Mouse (Mus musculus) E14TG2a.4 (cell line): ENCODE measurements at regions not wholly inside any gene's neighbourhood (a gene's known extent, or its start where the extent isn't known, plus 50 kb on each side); places are given as distances from the start of the nearest gene placed in this dataset.

Experiments used
- H3K27me3 ChIP-seq: 2 replicates; pipeline ENCODE4 v1.6.1; 2014; ENCODE audit warnings: low read length, control low read depth; ENCODE audit not compliant: insufficient read depth
- H3K36me3 ChIP-seq: 2 replicates; pipeline ENCODE4 v1.6.1; 2014; ENCODE audit warnings: low read length, control low read depth; ENCODE audit not compliant: insufficient read depth
- H3K4me1 ChIP-seq: replicated peaks from 2 replicates; pipeline ENCODE4 v1.6.1; 2014; ENCODE audit warnings: low read depth, low read length, control low read depth
- H3K4me3 ChIP-seq: replicated peaks from 2 replicates; pipeline ENCODE4 v1.5.1; 2014; ENCODE audit warnings: mild to moderate bottlenecking, low read length
- H3K9me3 ChIP-seq: 2 replicates; pipeline ENCODE4 v1.6.1; 2014; ENCODE audit warnings: low read length, control low read depth
- CTCF ChIP-seq: conservative IDR thresholded peaks from 2 replicates; pipeline ENCODE4 v1.5.1; 2014; ENCODE audit warnings: low read length
- NANOG ChIP-seq: IDR thresholded peaks from 2 replicates; pipeline ENCODE4 v1.6.1; 2014; ENCODE audit warnings: borderline replicate concordance, low read length, mixed read lengths
- POU5F1 ChIP-seq: IDR thresholded peaks from 2 replicates; pipeline ENCODE4 v1.6.1; 2014; ENCODE audit warnings: low read length, borderline replicate concordance

DNA sequence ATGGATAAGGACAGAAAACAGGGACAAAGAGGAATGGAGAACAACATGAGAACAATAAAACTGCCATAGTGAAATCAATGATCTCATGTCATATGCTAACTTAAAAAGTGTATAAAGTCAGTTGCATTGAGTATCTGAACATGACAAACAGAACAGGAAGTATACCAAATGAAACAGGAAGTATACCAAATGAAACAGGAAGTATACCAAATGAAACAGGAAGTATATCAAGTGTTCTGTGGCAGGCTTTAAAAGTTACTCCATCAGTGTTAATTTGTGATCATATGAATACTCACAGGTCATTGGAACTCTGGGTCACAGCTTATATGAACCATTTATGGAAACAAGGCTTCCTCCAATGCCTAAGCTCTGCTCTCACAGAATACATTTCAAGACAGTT, 585.6 kb upstream of the Mgmt start:
- Histone ChIP-seq H3K9me3 (no peaks in the 10 kb centered on the region), H3K27me3 (no peaks in the 10 kb centered on the region), H3K36me3 (no peaks in the 10 kb centered on the region), H3K4me3 (no peak overlapping the region), H3K4me1 (no peaks in the 10 kb centered on the region)
- TF ChIP-seq POU5F1 (no peak), NANOG (no peak), CTCF (no peak)

DNA sequence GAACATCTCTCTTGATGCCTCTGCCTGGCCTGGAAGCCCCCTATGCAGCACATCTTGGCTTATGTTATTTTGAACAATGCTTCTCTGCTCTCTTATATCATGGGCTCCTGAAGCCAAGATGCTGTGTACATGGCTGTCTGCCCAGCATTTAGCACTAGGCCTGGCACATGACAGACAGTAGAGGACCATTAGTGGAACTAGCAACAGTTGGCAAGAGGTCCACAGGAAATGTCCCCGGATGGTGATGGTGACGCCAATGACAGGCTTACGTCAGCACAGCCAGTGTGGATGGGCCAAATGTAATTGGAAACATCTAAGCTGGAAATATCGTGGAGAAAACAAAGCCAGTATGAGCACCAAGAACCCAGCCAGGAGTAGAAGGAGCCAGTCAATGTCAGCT, 567.1 kb upstream of the Mgmt start:
- H3K27me3 ChIP-seq = no peaks in the 10 kb centered on the region
- H3K4me1 ChIP-seq = no peaks in the 10 kb centered on the region
- H3K36me3 ChIP-seq = no peaks in the 10 kb centered on the region
- no peak overlapping the region for H3K4me3 ChIP-seq
- no peak for TF ChIP-seq CTCF
- TF ChIP-seq NANOG = no peak
- no peak for TF ChIP-seq POU5F1
- H3K9me3 ChIP-seq = no peaks in the 10 kb centered on the region

DNA sequence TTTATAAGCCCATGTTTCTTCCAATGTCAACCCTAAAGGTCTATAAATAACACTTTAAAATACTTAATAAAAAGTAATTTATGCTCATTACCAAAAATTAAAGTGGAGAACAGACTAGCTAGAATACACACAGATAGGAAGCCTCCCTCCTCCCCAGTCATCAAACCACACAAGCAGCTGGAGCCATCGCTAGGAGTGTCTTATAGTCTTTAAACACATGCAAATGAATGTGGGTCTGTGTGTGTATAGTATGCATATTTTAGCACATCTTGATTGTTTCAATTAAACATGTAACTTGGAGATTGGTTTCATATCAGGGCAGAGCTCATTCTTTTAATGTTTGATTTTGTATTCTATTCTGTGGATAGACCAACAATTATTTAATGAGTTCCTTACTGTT, 564.0 kb upstream of the Mgmt start:
- Histone ChIP-seq H3K9me3 (no peaks in the 10 kb centered on the region), H3K36me3 (no peaks in the 10 kb centered on the region), H3K27me3 (no peaks in the 10 kb centered on the region), H3K4me3 (no peak overlapping the region), H3K4me1 (peaks cover 9% of the 10 kb centered on the region)
- no peak for TF ChIP-seq NANOG
- no peak for TF ChIP-seq POU5F1
- TF ChIP-seq CTCF = no peak

DNA sequence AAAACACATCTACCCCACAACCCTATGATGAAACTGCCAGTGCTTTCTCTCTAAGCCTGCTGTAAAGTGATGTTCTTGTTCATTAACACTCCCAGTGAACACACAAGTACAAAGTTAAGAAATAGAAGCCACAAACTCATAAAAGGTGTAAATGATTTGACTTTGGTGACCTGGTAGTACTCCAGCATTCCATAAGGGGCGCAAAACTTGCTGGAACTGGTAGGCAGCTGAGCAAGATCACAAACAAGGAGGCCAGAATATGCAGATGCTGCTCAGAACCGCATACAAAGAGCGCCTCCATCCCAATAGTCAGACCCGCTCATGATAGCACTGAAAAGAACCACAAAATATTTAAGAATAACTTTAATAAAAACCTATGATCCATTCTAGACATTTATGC, 561.6 kb upstream of the Mgmt start:
- H3K9me3 ChIP-seq = no peaks in the 10 kb centered on the region
- H3K36me3 ChIP-seq = no peaks in the 10 kb centered on the region
- no peaks in the 10 kb centered on the region for H3K27me3 ChIP-seq
- no peak overlapping the region for H3K4me3 ChIP-seq
- H3K4me1 ChIP-seq = peaks cover 18% of the 10 kb centered on the region
- peak; percentile 22 for TF ChIP-seq CTCF
- TF ChIP-seq POU5F1 = no peak

DNA sequence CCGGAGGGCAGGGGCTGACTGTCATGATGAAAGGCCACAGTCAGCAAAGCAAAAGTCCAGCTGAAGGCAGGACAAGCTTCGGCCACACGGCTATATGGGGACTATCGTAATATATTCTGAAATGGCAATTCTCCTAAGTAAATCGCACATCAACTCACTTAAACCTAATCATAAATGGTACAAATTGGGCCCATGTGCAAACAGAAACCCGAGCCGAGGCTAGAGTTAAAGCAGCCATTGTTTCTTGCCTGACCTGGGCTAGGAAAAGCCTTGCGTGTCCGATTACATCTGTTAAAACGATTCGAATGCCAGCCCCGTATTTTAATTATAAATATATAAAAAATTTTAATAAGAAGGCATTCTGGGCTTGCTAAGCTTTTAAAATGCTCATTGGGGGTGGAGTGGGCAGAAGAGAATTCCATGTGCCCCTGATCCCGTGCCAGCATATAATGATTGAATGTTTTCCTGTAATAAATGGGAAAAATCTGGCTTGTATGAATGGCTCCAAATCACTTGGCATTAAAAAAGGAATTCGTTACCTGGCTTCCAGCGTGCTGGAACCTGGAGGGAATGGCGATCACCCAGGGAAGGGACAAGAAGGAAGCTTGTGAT, 552.7 kb upstream of the Mgmt start:
- Histone ChIP-seq H3K9me3 (no peaks in the 10 kb centered on the region), H3K4me1 (peaks cover 25% of the 10 kb centered on the region), H3K4me3 (no peak overlapping the region), H3K36me3 (no peaks in the 10 kb centered on the region), H3K27me3 (peaks cover 20% of the 10 kb centered on the region)
- TF ChIP-seq CTCF (no peak), POU5F1 (no peak), NANOG (no peak)

DNA sequence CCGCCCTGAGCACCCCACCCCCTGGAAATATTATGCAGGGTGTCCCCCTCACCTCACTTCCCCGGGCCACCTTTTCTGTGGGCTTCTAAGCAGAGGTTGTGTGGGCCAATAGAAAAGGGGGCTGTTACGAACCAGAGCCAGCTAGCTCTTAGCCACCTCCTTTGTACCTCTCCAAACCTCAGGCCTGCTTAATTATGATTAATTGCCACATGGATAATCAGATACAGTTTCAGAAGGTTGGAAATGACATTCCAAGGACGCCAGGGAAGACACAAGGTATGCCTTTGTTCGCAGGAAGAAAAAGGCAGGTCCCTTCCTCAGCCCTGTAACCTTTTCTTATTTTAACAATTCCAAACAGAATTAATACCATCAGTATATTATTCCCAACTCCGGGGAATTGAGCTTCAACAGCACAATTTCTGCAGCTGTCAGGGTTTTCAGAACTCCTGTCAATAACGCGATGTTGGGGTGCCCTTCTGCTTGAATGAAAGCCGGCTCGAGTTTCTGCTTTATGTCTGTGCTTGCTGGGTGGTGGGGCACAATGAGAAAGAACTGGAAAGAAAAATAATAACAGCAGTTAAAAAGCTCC, 552.1 kb upstream of the Mgmt start:
- TF ChIP-seq POU5F1 (no peak), CTCF (no peak), NANOG (no peak)
- H3K9me3 ChIP-seq = no peaks in the 10 kb centered on the region
- no peak overlapping the region for H3K4me3 ChIP-seq
- H3K27me3 ChIP-seq = peaks cover 21% of the 10 kb centered on the region
- H3K36me3 ChIP-seq = no peaks in the 10 kb centered on the region
- peaks cover 25% of the 10 kb centered on the region for H3K4me1 ChIP-seq

DNA sequence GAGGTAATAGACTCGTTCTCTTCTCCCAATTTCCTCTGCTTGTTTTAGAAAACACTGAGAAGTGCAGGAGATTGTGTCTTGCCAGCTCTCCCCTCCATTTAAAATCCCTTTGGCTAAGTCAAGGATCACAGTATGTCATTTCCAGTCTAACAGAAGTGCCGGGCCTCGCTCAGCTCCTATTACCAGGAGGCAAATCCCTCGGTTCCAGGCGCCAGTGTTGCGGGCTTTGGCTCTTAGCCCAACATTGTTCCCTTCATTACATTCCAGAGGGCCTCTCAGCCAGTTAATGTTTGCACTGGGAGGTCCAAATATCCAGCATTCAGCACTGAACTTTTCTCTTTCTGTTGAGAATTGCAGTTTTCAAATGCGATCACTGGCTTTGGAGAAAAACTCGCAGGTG, 551.6 kb upstream of the Mgmt start:
- Histone ChIP-seq H3K4me1 (peaks cover 25% of the 10 kb centered on the region), H3K36me3 (no peaks in the 10 kb centered on the region), H3K9me3 (no peaks in the 10 kb centered on the region), H3K4me3 (no peak overlapping the region), H3K27me3 (peaks cover 23% of the 10 kb centered on the region)
- no peak for TF ChIP-seq CTCF
- TF ChIP-seq NANOG = no peak
- no peak for TF ChIP-seq POU5F1

DNA sequence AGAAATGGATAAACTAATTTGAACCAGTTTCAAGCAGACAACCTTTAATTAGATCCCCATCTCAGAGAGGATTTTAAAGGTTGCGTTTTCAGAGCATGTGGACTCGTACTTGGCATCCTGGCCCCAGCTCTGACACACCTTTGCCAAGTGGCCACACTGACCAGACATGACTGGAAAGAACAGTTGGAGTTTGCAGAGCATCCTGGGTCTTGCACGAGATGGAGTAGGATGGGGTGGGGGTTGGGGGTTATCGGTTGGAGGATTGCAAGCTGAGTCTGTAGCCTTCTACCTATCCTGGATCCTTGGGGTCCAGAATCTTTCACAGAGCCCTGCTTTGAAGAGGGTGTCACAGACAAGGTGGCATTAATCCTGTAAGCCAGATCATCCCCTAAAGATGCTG, 550.9 kb upstream of the Mgmt start:
- Histone ChIP-seq H3K4me3 (no peak overlapping the region), H3K36me3 (no peaks in the 10 kb centered on the region), H3K9me3 (no peaks in the 10 kb centered on the region), H3K27me3 (peaks cover 23% of the 10 kb centered on the region), H3K4me1 (peaks cover 25% of the 10 kb centered on the region)
- TF ChIP-seq NANOG (no peak), CTCF (no peak)

DNA sequence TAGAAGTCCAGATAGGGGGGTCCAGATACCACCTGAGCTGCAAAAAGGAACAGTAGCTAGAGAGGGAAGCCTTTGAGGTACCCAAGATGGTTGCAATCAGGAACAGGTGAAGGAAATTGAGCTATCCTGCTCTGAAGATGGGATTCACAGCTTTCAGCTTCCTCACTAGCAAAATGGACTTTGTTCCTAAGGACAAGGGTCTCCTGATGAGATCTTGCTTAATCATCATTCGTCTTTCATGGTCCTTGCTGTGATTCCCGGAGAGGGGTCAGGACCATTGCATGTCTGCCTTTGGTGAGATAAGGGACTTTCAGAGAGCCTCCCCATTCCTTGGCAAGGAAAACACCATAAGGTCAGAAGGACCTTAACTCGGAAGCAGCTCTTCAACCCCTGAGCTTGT, 549.4 kb upstream of the Mgmt start:
- TF ChIP-seq CTCF (no peak), POU5F1 (no peak)
- peaks cover 23% of the 10 kb centered on the region for H3K27me3 ChIP-seq
- no peak overlapping the region for H3K4me3 ChIP-seq
- no peaks in the 10 kb centered on the region for H3K9me3 ChIP-seq
- peaks cover 17% of the 10 kb centered on the region for H3K4me1 ChIP-seq
- H3K36me3 ChIP-seq = no peaks in the 10 kb centered on the region
